Mouse (Mus musculus): ENCODE results near the gene Prdm1.

DNA sequence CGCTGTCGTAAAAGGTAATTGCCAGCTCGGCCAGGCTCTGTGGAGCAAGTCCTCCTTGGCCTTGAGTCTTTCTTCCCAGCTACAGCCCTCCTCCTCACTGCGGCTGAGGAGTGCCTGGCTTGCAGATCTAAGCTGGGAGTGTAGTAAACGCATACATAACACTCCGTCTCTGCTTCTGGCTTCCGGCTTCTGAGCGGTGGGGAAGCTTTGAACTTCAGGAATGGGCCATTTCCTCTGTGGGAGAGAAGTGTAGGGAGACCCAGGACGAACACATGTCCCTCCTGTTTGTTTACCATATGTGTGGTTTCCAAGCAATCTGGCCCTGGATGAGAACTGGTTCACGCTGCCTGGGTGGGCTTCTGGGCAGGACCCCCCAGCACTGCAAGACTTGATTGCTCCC lies 119.2 kb downstream of the Prdm1 start:
- no peak for TF ChIP-seq CTCF (IDR thresholded peaks at IDR 0.05; ENCODE audit: low read depth)
- no peak for TF ChIP-seq EP300 (IDR thresholded peaks at IDR 0.05; ENCODE audit: low read depth)

Measured in liver, postnatal 0 days (tissue).